Comparison of ENCODE assay signal across 15 mouse cellular contexts in genomic region chr7:51754208-51754888, GRCm38 (mm10).
DNase-seq lines count a peak whose midpoint lies in the region; ATAC-seq lines count a peak whose summit lies in the region.
"Had no signal": no experiment of that assay in that cellular context is flagged by ENCODE, and none has a peak within 500 bp of the region (broad histone marks: within the 10 kb centered on the region; RNA-seq: fewer than 3 reads in every experiment).

No protein-coding gene starts in this region.

- no peak overlapping the region for H3K4me2 ChIP-seq in hindbrain, embryonic 13.5 days
- no peak overlapping the region for H3K4me2 ChIP-seq in midbrain, embryonic 14.5 days (ENCODE audit: low read length)
- H3K4me2 ChIP-seq in forebrain, embryonic 13.5 days, result no peak overlapping the region
- H3K4me2 ChIP-seq: lung, embryonic 14.5 days had no signal

- H3K4me1 ChIP-seq in hindbrain, embryonic 13.5 days (replicated peaks), result peaks cover 24% of the 10 kb centered on the region
- H3K4me1 ChIP-seq in midbrain, embryonic 14.5 days (ENCODE audit: control insufficient read depth, insufficient read depth, low read length), result peaks cover 29% of the 10 kb centered on the region
- H3K4me1 ChIP-seq in forebrain, embryonic 13.5 days, result peaks cover 12% of the 10 kb centered on the region
- H3K4me1 ChIP-seq: megakaryocyte, embryonic 14.5 days had no signal

- no peaks in the 10 kb centered on the region for H3K36me3 ChIP-seq in hindbrain, embryonic 13.5 days
- no peaks in the 10 kb centered on the region for H3K36me3 ChIP-seq in midbrain, embryonic 14.5 days (ENCODE audit: control insufficient read depth, insufficient read depth, low read length)
- H3K36me3 ChIP-seq in forebrain, embryonic 13.5 days (ENCODE audit: poor library complexity, severe bottlenecking), result no peaks in the 10 kb centered on the region

- WGBS in hindbrain, embryonic 13.5 days, result 21% methylated on average over 13 of the region's 13 CpGs
- 16% methylated on average over 13 of the region's 13 CpGs for WGBS in midbrain, embryonic 14.5 days
- 62% methylated on average over 13 of the region's 13 CpGs for WGBS in forebrain, embryonic 13.5 days

- ATAC-seq in hindbrain, embryonic 13.5 days (ENCODE audit: low FRiP score), result peak; percentile 78
- peak; percentile 49; the same call in 1 of the 2 replicates for ATAC-seq in midbrain, embryonic 14.5 days (ENCODE audit: low FRiP score, low TSS enrichment)
- ATAC-seq in forebrain, embryonic 13.5 days, result no peak

- 0 out of 2 replicates have a peak, but pooled peaks cover 10% of the 10 kb centered on the region for H3K27me3 ChIP-seq in hindbrain, embryonic 13.5 days
- no peaks in the 10 kb centered on the region for H3K27me3 ChIP-seq in midbrain, embryonic 14.5 days (ENCODE audit: control insufficient read depth, insufficient read depth, low read length)
- H3K27me3 ChIP-seq in forebrain, embryonic 13.5 days, result no peaks in the 10 kb centered on the region
- H3K27me3 ChIP-seq: megakaryocyte, embryonic 14.5 days had no signal

- H3K9me3 ChIP-seq in hindbrain, embryonic 13.5 days, result no peaks in the 10 kb centered on the region
- H3K9me3 ChIP-seq in midbrain, embryonic 14.5 days (ENCODE audit: control insufficient read depth, low read length), result no peaks in the 10 kb centered on the region
- H3K9me3 ChIP-seq in forebrain, embryonic 13.5 days (replicated peaks), result no peaks in the 10 kb centered on the region

- peak; percentile 25 for DNase-seq in left cerebral cortex, postnatal 4 days
- DNase-seq in left cerebral cortex, adult 9 months (ENCODE audit: low spot score in 2 of 2), result no peak
- peak; percentile 70 for DNase-seq in midbrain, embryonic 14.5 days
- peak; percentile 19 for DNase-seq in retina, postnatal 1 day
- DNase-seq in spleen, postnatal 14 days (ENCODE audit: low spot score in 2 of 2), result no peak
- DNase-seq in left cerebral cortex, postnatal 10 days (ENCODE audit: extremely low spot score in 1 of 2, low spot score in 2 of 2), result no peak
- DNase-seq: cerebellum, adult 9-11 months; heart, postnatal 14 days; kidney, adult 18-20 months; liver; lung, embryonic 14.5 days; thymus, postnatal 4 days had no signal

- peak overlapping the region; percentile 85 for H3K27ac ChIP-seq in hindbrain, embryonic 13.5 days
- peak overlapping the region; percentile 78 for H3K27ac ChIP-seq in midbrain, embryonic 14.5 days (replicated peaks; ENCODE audit: low read depth, low read length)
- H3K27ac ChIP-seq in forebrain, embryonic 13.5 days, result no peak overlapping the region

- no peak overlapping the region for H3K4me3 ChIP-seq in hindbrain, embryonic 13.5 days
- H3K4me3 ChIP-seq in midbrain, embryonic 14.5 days (replicated peaks; ENCODE audit: low read depth, low read length), result no peak overlapping the region
- no peak overlapping the region for H3K4me3 ChIP-seq in forebrain, embryonic 13.5 days
- H3K4me3 ChIP-seq: megakaryocyte, embryonic 14.5 days had no signal

- intact Hi-C loops in left cerebral cortex, postnatal 4 days (cut with DNase I), result no loop called here
- intact Hi-C loops in left cerebral cortex, postnatal 10 days (cut with DNase I), result loop anchor here (5.0 kb wide), 1 partner anchor 132 kb away; the partner anchor contains the start of gene Slc17a6

- no peak overlapping the region for H3K9ac ChIP-seq in hindbrain, embryonic 13.5 days
- no peak overlapping the region for H3K9ac ChIP-seq in midbrain, embryonic 14.5 days (replicated peaks; ENCODE audit: low read length)
- H3K9ac ChIP-seq in forebrain, embryonic 13.5 days, result no peak overlapping the region
- H3K9ac ChIP-seq: lung, embryonic 14.5 days had no signal

Comparison
In these comparisons a context has a peak if more than half of its experiments do, and no peak if none do; other contexts are left out.
1. DNase-seq: peak in left cerebral cortex, postnatal 4 days (single experiment), midbrain, embryonic 14.5 days (single experiment) and retina, postnatal 1 day (single experiment); none in left cerebral cortex, adult 9 months (0 of 2), spleen, postnatal 14 days (0 of 2) and left cerebral cortex, postnatal 10 days (0 of 2).